ENCODE assay signal across 9 mouse cellular contexts in genomic region chr14:7900481-7901049, GRCm38 (mm10). TPM values are rescaled to one million over a fixed set of nuclear protein-coding genes. Genes with fewer than 3 reads are reported as not detected.
A peak's percentile ranks its signal among the peaks of the same experiment; 100 is the strongest.
DNase-seq lines count a peak whose midpoint lies in the region; ATAC-seq and TF ChIP-seq lines count a peak whose summit lies in the region.
"Had no signal": no experiment of that assay in that cellular context is flagged by ENCODE, and none has a peak within 500 bp of the region (broad histone marks: within the 10 kb centered on the region; RNA-seq: fewer than 3 reads in every experiment).

No protein-coding gene starts in this region.

- H3K9me3 ChIP-seq in midbrain, embryonic 11.5 days (ENCODE audit: control insufficient read depth, low read length) = no peaks in the 10 kb centered on the region
- no peaks in the 10 kb centered on the region for H3K9me3 ChIP-seq in midbrain, embryonic 13.5 days
- no peaks in the 10 kb centered on the region for H3K9me3 ChIP-seq in limb, embryonic 11.5 days (ENCODE audit: control insufficient read depth, low read length)

- peaks cover 6% of the 10 kb centered on the region; the same call in 1 of the 2 replicates for H3K36me3 ChIP-seq in midbrain, embryonic 11.5 days (ENCODE audit: control insufficient read depth, insufficient read depth, low read length)
- peaks cover 54% of the 10 kb centered on the region for H3K36me3 ChIP-seq in midbrain, embryonic 13.5 days
- no peaks in the 10 kb centered on the region for H3K36me3 ChIP-seq in heart, adult 2 months (ENCODE audit: control insufficient read depth, insufficient read depth, low read length)
- H3K36me3 ChIP-seq in limb, embryonic 11.5 days (ENCODE audit: control insufficient read depth, insufficient read depth, low read length) = peaks cover 12% of the 10 kb centered on the region

- intact Hi-C loops in heart, adult 2 months (cut with DNase I) = no loop called here

- H3K4me3 ChIP-seq in midbrain, embryonic 11.5 days (ENCODE audit: low read depth, low read length) = no peak overlapping the region
- H3K4me3 ChIP-seq in midbrain, embryonic 13.5 days (replicated peaks) = no peak overlapping the region
- H3K4me3 ChIP-seq in heart, adult 2 months = no peak overlapping the region
- H3K4me3 ChIP-seq in limb, embryonic 11.5 days (ENCODE audit: low read depth, low read length) = no peak overlapping the region
- H3K4me3 ChIP-seq: erythroblast, embryonic 14.5 days had no signal

- no peak for ATAC-seq in midbrain, embryonic 11.5 days (ENCODE audit: low FRiP score)
- ATAC-seq in midbrain, embryonic 13.5 days = no peak; the same call in 1 of the 2 replicates
- peak; percentile 23 for ATAC-seq in limb, embryonic 11.5 days (ENCODE audit: insufficient number of reproducible peaks, low FRiP score, low TSS enrichment, low read depth)
- no peak for ATAC-seq in erythroid progenitor cell, adult 5-6 weeks (replicated peaks; ENCODE audit: low FRiP score, poor library complexity, severe bottlenecking)

- no peaks in the 10 kb centered on the region for H3K79me2 ChIP-seq in heart, adult 2 months (replicated peaks; ENCODE audit: control insufficient read depth, insufficient read depth, low read length)

- DNase-seq in midbrain, embryonic 11.5 days (ENCODE audit: low spot score, missing footprints) = peak; percentile 60
- DNase-seq in heart, adult 2 months = peak; percentile 40 to 43
- peak; percentile 36 for DNase-seq in kidney, adult 18-20 months
- no peak for DNase-seq in limb, embryonic 11.5 days (ENCODE audit: low spot score)
- DNase-seq in right cerebral cortex, postnatal 25 days = peak; percentile 62
- no peak for DNase-seq in thymus, postnatal 14 days

- no peak for TF ChIP-seq CTCF in heart, adult 2 months (IDR thresholded peaks at IDR 0.05)

- H3K9ac ChIP-seq in midbrain, embryonic 11.5 days (ENCODE audit: low read length) = no peak overlapping the region; the same call in 1 of the 2 replicates
- H3K9ac ChIP-seq in midbrain, embryonic 13.5 days (replicated peaks) = no peak overlapping the region
- no peak overlapping the region for H3K9ac ChIP-seq in heart, adult 2 months (ENCODE audit: low read depth, low read length)
- H3K9ac ChIP-seq in limb, embryonic 11.5 days (ENCODE audit: low read length) = no peak overlapping the region

- no peak for TF ChIP-seq POLR2A in heart, adult 2 months (IDR thresholded peaks at IDR 0.05; ENCODE audit: insufficient read depth, low read depth, low read length)

- TF ChIP-seq EP300 in heart, adult 2 months (IDR thresholded peaks at IDR 0.05; ENCODE audit: insufficient read depth, low read depth, low read length) = no peak

- WGBS in midbrain, embryonic 11.5 days = 76% methylated on average over 11 of the region's 11 CpGs
- WGBS in midbrain, embryonic 13.5 days = 71% methylated on average over 11 of the region's 11 CpGs
- WGBS in heart, adult 2 months = 33% methylated on average over 11 of the region's 11 CpGs
- WGBS in limb, embryonic 11.5 days = 54% methylated on average over 11 of the region's 11 CpGs

- no peaks in the 10 kb centered on the region for H3K4me1 ChIP-seq in midbrain, embryonic 11.5 days (ENCODE audit: control insufficient read depth, insufficient read depth, low read length)
- H3K4me1 ChIP-seq in midbrain, embryonic 13.5 days (replicated peaks) = no peaks in the 10 kb centered on the region
- H3K4me1 ChIP-seq in heart, adult 2 months (ENCODE audit: control insufficient read depth, insufficient read depth, low read length) = no peaks in the 10 kb centered on the region; the same call in none of the 2 replicates
- peaks cover 40% of the 10 kb centered on the region for H3K4me1 ChIP-seq in limb, embryonic 11.5 days (ENCODE audit: control insufficient read depth, insufficient read depth, low read length)

- no peak overlapping the region for H3K4me2 ChIP-seq in midbrain, embryonic 11.5 days
- no peak overlapping the region for H3K4me2 ChIP-seq in midbrain, embryonic 13.5 days (replicated peaks)
- H3K4me2 ChIP-seq in limb, embryonic 11.5 days (ENCODE audit: low read depth, severe bottlenecking) = no peak overlapping the region

- H3K27ac ChIP-seq in midbrain, embryonic 11.5 days (ENCODE audit: low read depth, low read length) = no peak overlapping the region
- H3K27ac ChIP-seq in midbrain, embryonic 13.5 days = no peak overlapping the region
- no peak overlapping the region for H3K27ac ChIP-seq in heart, adult 2 months
- H3K27ac ChIP-seq in limb, embryonic 11.5 days (replicated peaks; ENCODE audit: low read depth, low read length) = peak overlapping the region; percentile 68

- no peaks in the 10 kb centered on the region for H3K27me3 ChIP-seq in midbrain, embryonic 11.5 days (ENCODE audit: control insufficient read depth, insufficient read depth, low read length)
- no peaks in the 10 kb centered on the region for H3K27me3 ChIP-seq in midbrain, embryonic 13.5 days
- no peaks in the 10 kb centered on the region for H3K27me3 ChIP-seq in heart, adult 2 months (ENCODE audit: control insufficient read depth, insufficient read depth, low read length)
- H3K27me3 ChIP-seq in limb, embryonic 11.5 days (ENCODE audit: control insufficient read depth, insufficient read depth, low read length) = no peaks in the 10 kb centered on the region

RNA-seq across cellular contexts. Expression of gene Gm45521, which starts 56.5 kb away (rescaled TPM):
- polyA plus RNA-seq in midbrain, embryonic 11.5 days (2014; fragmentation: Nextera tagmentation; extraction: Ambion mirVana) = 0.36 TPM in 1 of 2 replicates, not detected in the other
- polyA plus RNA-seq in midbrain, embryonic 13.5 days (2015; fragmentation: Nextera tagmentation; extraction: Ambion mirVana) = 0.42 TPM in 1 of 2 replicates, not detected in the other
- not detected for total RNA-seq in heart, adult 2 months (2021)
- polyA plus RNA-seq in heart, adult 2 months (2012; rRNA removed) = not detected in 2 replicates
- 0.31 TPM in 1 of 2 replicates, not detected in the other for polyA plus RNA-seq in limb, embryonic 11.5 days (2014; fragmentation: Nextera tagmentation; extraction: Ambion mirVana)
- total RNA-seq in erythroid progenitor cell, adult 5-6 weeks (2015; ENCODE audit: low replicate concordance) = not detected in 2 replicates
- total RNA-seq in erythroid progenitor cell, adult 5-6 weeks (2017; ENCODE audit: low replicate concordance) = not detected in 2 replicates
- polyA plus RNA-seq: erythroblast, embryonic 14.5 days had no signal

Comparison
In these comparisons a context has a peak if more than half of its experiments do, and no peak if none do; other contexts are left out.
1. DNase-seq: peak in midbrain, embryonic 11.5 days (single experiment), heart, adult 2 months (2 of 2), kidney, adult 18-20 months (single experiment) and right cerebral cortex, postnatal 25 days (single experiment); none in limb, embryonic 11.5 days (single experiment) and thymus, postnatal 14 days (single experiment).